Mouse (Mus musculus) A20 (cell line): Measurements from ENCODE around the gene Parp2.
"Not testable (repeated sequence)": the region's sequence is repeated elsewhere in the genome, so short reads cannot be mapped to it uniquely, and the experiment has no call there.

Source experiments
- DNase-seq: peaks from one replicate; pipeline ENCODE4 v3.0.0-alpha.2; 2011; ENCODE audit warnings: low read depth, low spot score

Gene Parp2

DNA sequence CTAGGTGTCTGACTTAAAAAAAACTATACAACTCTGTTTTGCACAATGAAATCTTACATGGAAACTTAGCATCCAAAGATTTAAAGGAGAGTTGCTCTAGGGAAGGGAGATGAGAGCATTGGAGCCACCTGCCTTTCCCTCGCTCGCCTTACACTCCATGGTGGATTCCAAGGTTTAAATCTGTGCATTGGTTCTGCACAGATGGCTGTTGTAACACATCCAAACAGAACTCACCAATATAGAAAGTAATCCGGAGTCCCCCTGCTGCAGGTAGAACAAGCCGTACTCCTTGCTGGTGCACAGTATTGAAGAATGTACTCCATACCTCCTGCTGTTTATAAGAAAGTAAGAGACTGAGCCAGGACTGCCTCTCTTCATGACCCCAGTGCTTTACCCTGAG lies 18.9 kb downstream of the Parp2 start:
- DNase-seq: no peak

DNA sequence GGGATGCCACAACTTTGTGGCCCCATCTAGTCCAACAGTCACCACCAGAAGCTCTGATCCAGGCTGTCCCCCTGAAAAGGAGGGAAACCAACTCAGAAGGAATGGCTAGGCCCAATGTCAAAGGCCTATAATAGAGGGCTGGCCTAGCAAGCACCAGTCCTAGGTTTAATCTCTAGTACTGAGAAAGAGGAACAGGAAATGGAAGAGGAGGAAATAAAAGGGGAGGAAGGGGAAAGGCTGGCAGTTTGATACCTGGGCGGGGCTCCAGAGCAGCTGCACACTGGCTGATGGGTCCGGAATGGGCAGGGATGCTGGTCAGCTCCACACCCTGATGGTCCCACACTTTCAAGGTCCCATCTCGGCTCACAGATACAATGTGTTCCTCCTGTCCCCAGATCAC lies 22.2 kb downstream of the Parp2 start:
- DNase-seq: no peak

GRCm38 (mm10) chr14:50833964-50834363 lies 26.3 kb downstream of the Parp2 start:
- DNase-seq: no peak

DNA sequence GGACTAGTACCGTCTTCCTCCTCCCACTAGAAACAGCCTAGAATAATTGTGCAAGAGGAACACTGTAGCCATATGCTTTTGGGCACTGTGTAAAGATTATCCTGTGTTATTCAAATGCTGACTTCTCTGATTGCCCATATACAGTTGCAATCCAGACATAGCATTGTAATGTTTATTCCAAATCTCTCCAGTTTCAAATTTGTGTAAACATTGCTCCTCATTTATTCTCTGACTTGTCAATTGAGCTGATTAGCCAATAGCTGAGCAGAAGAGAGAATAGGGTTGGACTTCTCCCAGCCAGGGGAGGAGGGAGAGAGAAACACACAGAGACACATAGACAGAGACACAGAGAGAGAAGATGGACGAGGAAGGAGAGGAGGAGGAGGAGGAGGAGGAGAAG lies 26.8 kb downstream of the Parp2 start:
- DNase-seq: no peak

GRCm38 (mm10) chr14:50837236-50837635 lies 29.6 kb downstream of the Parp2 start:
- DNase-seq: no peak

GRCm38 (mm10) chr14:50855788-50856187 lies 48.1 kb downstream of the Parp2 start:
- DNase-seq: no peak

- DNase-seq: no peak
These were observed 55.0 kb downstream of the Parp2 start for GRCm38 (mm10) chr14:50862641-50863040.

GRCm38 (mm10) chr14:50865005-50865404 lies 57.4 kb downstream of the Parp2 start:
- not testable (repeated sequence) for DNase-seq

- no peak for DNase-seq
These were observed 59.3 kb downstream of the Parp2 start for GRCm38 (mm10) chr14:50866966-50867365.

DNA sequence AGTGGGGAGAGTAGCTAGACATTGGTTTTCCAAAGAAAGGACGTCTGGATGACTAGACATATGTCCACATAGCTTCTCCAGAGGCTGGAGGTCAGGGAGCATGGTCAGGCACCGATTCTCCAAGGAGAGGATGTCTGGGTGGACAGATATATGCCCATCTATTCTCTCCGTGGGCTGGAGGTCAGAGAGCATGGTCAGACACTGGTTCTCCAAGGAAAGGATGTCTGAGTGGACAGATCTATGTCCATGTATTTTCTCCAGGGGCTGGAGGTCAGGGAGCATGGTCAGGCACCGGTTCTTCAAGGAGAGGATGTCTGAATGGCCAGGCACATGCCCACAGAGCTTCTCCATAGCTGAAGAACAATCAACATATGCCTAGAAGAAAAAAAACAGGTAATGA lies 60.6 kb downstream of the Parp2 start:
- DNase-seq: no peak

GRCm38 (mm10) chr14:50868656-50869055 lies 61.0 kb downstream of the Parp2 start:
- no peak for DNase-seq

DNA sequence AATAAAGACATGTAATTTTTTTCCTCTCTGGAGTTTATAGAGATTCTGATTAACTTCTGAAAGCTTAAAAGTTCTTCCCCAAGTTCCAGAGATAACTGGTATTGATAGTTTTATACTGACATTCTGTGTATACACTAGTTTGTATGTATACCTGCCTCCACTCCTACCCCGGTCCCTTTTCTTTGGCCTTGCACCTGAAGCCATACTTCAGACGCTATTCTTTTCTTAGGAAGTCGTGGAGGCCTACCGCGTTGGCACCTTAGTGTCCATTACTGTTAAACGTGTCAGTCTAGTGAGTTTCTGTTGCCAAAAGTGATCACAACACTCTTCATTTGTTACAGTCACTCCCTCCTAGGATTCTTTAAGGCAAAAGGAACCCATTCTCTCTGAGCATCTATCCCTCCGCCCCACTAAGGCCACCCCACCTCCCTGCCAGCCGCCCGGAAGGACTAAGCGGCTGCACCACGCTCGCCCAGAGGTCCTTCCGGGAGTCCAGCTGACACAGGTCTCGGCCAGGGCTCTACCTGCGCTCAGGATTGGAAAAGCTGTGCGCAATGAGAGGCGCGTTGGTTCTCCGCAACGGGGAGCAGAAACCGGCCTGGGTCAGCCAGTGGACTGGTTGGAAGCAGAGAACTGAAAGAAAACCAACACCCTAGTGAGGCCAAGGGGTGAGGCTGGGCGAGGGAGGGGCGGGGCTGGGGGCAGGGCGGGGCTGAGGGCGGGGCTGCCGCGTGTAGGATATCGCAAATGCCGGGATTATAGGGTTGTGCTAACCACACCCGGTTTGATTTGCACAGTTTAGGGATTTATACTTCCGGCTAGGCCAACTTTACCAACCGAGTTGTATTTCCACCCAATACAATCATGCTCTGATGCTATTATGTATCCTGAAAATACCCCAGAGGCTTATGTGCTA lies 62.5 kb downstream of the Parp2 start, which contains the start of gene Tep1:
TSS of gene Tep1 (minus strand) at position 672 of the 916 bp plus-strand sequence.
- peak; percentile 95 for DNase-seq

- DNase-seq: no peak
These were observed 63.1 kb downstream of the Parp2 start for GRCm38 (mm10) chr14:50870805-50871143.
